Mouse (Mus musculus) E14TG2a.4 (cell line): ENCODE measurements around the gene Mapk8ip1.

Experiments used
- H3K27me3 ChIP-seq: 2 replicates; pipeline ENCODE4 v1.6.1; 2014; ENCODE audit warnings: low read length, control low read depth; ENCODE audit not compliant: insufficient read depth
- H3K36me3 ChIP-seq: 2 replicates; pipeline ENCODE4 v1.6.1; 2014; ENCODE audit warnings: low read length, control low read depth; ENCODE audit not compliant: insufficient read depth
- H3K4me1 ChIP-seq: replicated peaks from 2 replicates; pipeline ENCODE4 v1.6.1; 2014; ENCODE audit warnings: low read depth, low read length, control low read depth
- H3K4me3 ChIP-seq: replicated peaks from 2 replicates; pipeline ENCODE4 v1.5.1; 2014; ENCODE audit warnings: mild to moderate bottlenecking, low read length
- H3K9me3 ChIP-seq: 2 replicates; pipeline ENCODE4 v1.6.1; 2014; ENCODE audit warnings: low read length, control low read depth
- CTCF ChIP-seq: conservative IDR thresholded peaks from 2 replicates; pipeline ENCODE4 v1.5.1; 2014; ENCODE audit warnings: low read length
- NANOG ChIP-seq: IDR thresholded peaks from 2 replicates; pipeline ENCODE4 v1.6.1; 2014; ENCODE audit warnings: borderline replicate concordance, low read length, mixed read lengths
- POU5F1 ChIP-seq: IDR thresholded peaks from 2 replicates; pipeline ENCODE4 v1.6.1; 2014; ENCODE audit warnings: low read length, borderline replicate concordance

Gene Mapk8ip1

GRCm38 (mm10) chr2:92430723-92431541, 29.9 kb upstream of the Mapk8ip1 start:
- no peaks in the 10 kb centered on the region for H3K9me3 ChIP-seq
- H3K27me3 ChIP-seq, result peaks cover 12% of the 10 kb centered on the region
- peaks cover 9% of the 10 kb centered on the region for H3K36me3 ChIP-seq
- peak overlapping the region; percentile 98 for H3K4me3 ChIP-seq
- H3K4me1 ChIP-seq, result peaks cover 88% of the 10 kb centered on the region
- TF ChIP-seq NANOG (no peak), POU5F1 (no peak), CTCF (no peak)

GRCm38 (mm10) chr2:92430089-92430488, 29.0 kb upstream of the Mapk8ip1 start:
- TF ChIP-seq POU5F1 (no peak), CTCF (no peak), NANOG (no peak)
- peaks cover 7% of the 10 kb centered on the region for H3K27me3 ChIP-seq
- H3K4me3 ChIP-seq, result peak overlapping the region; percentile 33; the same call in 1 of the 2 replicates
- peaks cover 17% of the 10 kb centered on the region for H3K36me3 ChIP-seq
- peaks cover 95% of the 10 kb centered on the region for H3K4me1 ChIP-seq
- no peaks in the 10 kb centered on the region for H3K9me3 ChIP-seq

DNA sequence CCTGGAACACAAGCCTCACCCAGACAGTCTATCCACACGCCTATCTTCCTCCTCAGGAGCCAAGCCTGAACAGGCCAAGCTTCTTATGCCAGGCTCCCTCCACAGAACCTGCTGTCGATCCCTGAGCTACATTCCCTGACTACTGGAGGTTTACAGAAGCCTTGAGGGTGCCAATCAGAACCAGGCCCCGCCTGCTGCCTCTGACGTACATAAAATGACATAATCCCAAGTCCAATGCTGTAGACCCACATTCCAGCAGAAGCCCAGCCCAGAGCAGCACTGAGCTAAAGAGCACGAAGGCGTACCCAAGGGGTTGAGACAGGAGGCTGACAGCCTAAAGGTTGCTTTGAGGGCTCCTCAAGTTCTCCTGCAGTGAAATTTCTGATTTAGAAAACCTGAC, 26.8 kb upstream of the Mapk8ip1 start:
- no peak for TF ChIP-seq CTCF
- TF ChIP-seq NANOG, result no peak
- TF ChIP-seq POU5F1, result no peak
- Histone ChIP-seq H3K4me1 (peaks cover 100% of the 10 kb centered on the region), H3K36me3 (peaks cover 34% of the 10 kb centered on the region), H3K4me3 (no peak overlapping the region; the same call in 1 of the 2 replicates), H3K27me3 (no peaks in the 10 kb centered on the region), H3K9me3 (no peaks in the 10 kb centered on the region)

GRCm38 (mm10) chr2:92426426-92426825, 25.4 kb upstream of the Mapk8ip1 start:
- no peaks in the 10 kb centered on the region for H3K9me3 ChIP-seq
- peaks cover 48% of the 10 kb centered on the region for H3K36me3 ChIP-seq
- H3K4me3 ChIP-seq, result no peak overlapping the region
- TF ChIP-seq NANOG, result no peak
- TF ChIP-seq CTCF, result no peak
- TF ChIP-seq POU5F1, result no peak
- H3K27me3 ChIP-seq, result no peaks in the 10 kb centered on the region
- H3K4me1 ChIP-seq, result peaks cover 94% of the 10 kb centered on the region

GRCm38 (mm10) chr2:92425366-92425765, 24.3 kb upstream of the Mapk8ip1 start:
- H3K4me3 ChIP-seq, result peak overlapping the region; percentile 45
- peaks cover 59% of the 10 kb centered on the region for H3K36me3 ChIP-seq
- no peaks in the 10 kb centered on the region for H3K9me3 ChIP-seq
- TF ChIP-seq POU5F1 (no peak), NANOG (no peak), CTCF (no peak)
- H3K4me1 ChIP-seq, result peaks cover 83% of the 10 kb centered on the region
- H3K27me3 ChIP-seq, result no peaks in the 10 kb centered on the region

GRCm38 (mm10) chr2:92424462-92425308, 23.6 kb upstream of the Mapk8ip1 start:
- Histone ChIP-seq H3K4me3 (peak overlapping the region; percentile 45), H3K9me3 (no peaks in the 10 kb centered on the region), H3K4me1 (peaks cover 77% of the 10 kb centered on the region), H3K27me3 (no peaks in the 10 kb centered on the region), H3K36me3 (peaks cover 65% of the 10 kb centered on the region)
- peak; percentile 78; the same call in 1 of the 2 replicates for TF ChIP-seq NANOG
- no peak for TF ChIP-seq POU5F1
- no peak for TF ChIP-seq CTCF

- no peaks in the 10 kb centered on the region for H3K27me3 ChIP-seq
- peak overlapping the region; percentile 45 for H3K4me3 ChIP-seq
- H3K36me3 ChIP-seq, result peaks cover 74% of the 10 kb centered on the region
- TF ChIP-seq NANOG (no peak), CTCF (no peak), POU5F1 (no peak)
- no peaks in the 10 kb centered on the region for H3K9me3 ChIP-seq
- H3K4me1 ChIP-seq, result peaks cover 69% of the 10 kb centered on the region
Measured at GRCm38 (mm10) chr2:92423702-92424461, 22.8 kb upstream of the Mapk8ip1 start.
